Mouse (Mus musculus) cerebellum, adult 11-12 months (tissue): ENCODE results near the gene Wdr78.

Experiments used
- DNase-seq: peaks from one replicate; pipeline ENCODE4 v3.0.0; 2022

Gene Wdr78

DNA sequence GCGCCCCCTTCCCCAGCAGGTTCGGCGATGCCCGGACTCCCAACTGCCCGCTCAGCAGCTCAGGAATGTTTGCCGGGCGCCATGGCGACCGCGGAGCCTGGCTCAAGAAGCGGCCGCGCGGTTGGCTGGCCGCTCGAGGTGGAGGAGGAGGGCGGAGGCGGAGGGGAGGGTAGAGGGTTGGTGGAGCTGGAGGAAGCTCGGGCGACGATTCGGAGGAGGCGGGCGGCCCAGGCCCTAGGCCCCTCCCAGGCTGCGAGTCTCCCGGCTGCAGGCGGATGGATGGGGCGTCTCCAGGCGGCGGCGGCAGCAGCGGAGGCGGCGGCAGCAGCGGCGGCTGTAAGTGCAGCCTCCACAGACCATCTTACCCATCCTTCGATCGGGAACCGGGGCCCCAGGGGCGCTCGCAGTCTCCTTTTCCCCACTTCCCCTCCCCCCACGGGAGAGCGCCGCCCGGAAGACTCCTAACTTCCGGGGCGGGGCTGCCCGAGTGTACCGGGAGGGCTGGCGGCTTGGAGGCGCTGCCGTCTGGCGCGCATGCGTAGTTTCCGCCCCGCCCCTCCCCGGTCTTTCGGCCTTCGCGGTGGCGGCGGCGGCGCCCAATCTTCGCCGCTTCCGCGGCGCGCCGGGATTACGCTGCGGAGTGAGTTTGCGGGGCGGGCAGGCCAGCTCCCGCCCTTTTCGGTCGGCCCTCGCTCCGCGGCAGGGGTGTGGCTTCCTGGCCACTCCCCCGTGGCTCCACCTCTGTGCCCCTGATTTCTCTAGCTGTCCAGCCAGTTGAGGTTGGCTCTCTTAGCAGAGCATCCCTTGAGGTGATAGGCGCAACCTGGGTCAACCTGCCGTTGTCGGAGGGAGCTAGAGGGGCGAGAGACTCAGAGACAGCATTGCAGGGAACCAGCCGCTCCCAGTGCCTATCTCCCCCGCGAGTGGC, at the start of gene Wdr78, which contains the start of gene Mier1:
TSS of gene Wdr78 (minus strand) at position 372 of the 928 bp plus-strand sequence.
TSS of gene Mier1 (plus strand) at position 207 of the 928 bp plus-strand sequence.
- peak; percentile 98 for DNase-seq

DNA sequence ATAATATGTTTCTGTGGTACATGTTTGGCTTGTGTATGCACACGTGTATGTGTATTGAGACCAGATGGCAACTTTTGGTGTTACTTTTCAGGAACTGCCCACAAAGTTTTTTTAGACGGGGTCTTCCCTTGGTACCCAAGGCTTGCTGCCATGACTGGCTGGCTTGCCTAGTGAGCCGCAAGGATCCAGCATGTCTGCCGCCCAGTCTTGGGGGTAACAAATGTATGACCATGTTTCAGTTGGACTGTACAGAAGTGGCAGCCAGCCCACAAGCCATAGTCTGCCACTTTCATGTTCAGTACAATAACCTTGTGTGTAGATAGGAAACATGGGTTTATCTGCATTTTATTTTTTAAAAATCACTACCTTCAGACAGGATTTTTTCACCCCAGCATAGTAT, 44.4 kb upstream of the Wdr78 start:
- DNase-seq = no peak

GRCm38 (mm10) chr4:103151946-103152345, 37.6 kb upstream of the Wdr78 start:
- no peak for DNase-seq

GRCm38 (mm10) chr4:103146339-103146738, 32.0 kb upstream of the Wdr78 start:
- DNase-seq = peak; percentile 54

DNA sequence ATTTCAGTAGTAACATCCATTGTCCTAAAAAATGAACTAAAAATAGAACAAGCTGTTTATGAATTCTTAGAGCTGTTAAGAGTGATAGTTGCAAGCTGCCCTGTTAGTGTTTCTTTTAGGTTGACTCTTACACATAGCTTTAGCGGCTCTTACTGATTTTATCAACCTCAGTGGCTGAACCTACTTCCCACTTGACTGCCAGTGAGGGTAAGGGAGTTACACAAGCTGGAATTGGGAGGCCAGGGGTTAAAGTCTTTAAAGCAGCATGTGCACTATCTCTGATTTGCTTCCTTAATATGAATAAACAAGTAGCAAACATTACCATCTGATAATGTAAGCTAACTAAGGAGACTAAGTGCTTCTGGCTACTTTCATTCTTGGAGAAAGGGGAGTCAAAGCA, 22.6 kb upstream of the Wdr78 start:
- no peak for DNase-seq

GRCm38 (mm10) chr4:103126533-103126932, 12.2 kb upstream of the Wdr78 start:
- no peak for DNase-seq

DNA sequence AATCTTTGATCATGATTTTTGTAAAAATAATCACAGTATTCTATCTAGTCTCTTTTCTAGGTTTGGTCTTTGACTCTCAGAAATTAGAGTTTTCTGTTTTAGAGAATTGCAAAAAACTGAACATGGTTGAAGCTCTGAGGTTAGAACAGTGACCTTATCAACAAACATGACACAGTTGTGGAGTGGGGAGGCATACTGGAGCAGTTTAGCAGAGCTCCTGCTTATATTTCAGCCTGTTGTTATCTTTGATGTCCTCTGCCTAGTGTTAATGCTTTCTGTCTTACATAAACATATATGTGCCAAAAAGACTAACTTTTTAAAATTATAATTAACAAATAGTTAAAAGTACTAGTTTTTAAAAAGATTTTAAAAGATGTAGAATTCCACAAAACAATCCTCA, 9.3 kb upstream of the Wdr78 start:
- no peak for DNase-seq

GRCm38 (mm10) chr4:103123086-103123485, 8.7 kb upstream of the Wdr78 start:
- DNase-seq = no peak

DNA sequence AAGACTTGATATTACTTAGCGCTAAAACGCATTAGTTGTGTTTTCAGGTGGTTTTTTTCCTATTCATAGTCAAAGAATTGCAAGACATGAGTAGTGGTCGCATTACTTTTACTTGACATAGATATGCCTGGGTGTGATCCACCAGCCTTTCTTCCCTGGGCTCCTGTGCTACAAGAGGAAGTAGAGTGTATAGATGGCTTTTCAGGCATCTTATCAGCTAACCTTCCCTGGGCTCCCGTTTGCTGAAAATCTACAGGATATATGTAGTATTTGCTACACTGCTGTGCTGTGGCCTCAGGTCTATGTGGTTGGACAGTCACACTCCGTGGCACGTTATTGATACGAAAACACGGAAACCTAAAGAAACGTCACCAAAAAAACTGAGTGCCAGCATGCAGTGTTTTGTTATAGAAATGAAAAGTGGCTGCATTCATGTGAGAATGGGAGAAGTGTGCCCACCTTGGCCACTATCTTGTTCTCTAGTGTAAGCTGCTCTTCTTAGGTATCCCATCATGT, 6.6 kb upstream of the Wdr78 start:
- DNase-seq = no peak

DNA sequence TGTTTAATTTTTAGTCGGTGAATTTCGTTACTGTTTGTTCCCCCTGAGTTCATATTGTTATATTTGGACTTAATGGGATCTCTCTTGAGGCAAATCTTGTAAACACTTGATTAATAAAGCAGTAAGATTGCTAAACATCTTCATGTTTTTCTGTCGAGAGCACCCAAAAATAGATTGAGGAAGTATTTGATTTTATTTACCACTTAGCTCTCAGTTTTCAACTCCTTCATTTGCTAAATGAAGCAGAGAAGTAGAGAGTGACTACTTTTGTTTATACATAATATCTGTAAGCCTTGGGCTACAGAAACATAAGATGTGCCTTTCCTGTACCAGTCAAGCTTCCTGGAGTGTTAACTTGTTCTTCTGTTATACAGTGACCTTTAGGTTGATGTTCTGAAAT, 6.0 kb upstream of the Wdr78 start:
- no peak for DNase-seq

DNA sequence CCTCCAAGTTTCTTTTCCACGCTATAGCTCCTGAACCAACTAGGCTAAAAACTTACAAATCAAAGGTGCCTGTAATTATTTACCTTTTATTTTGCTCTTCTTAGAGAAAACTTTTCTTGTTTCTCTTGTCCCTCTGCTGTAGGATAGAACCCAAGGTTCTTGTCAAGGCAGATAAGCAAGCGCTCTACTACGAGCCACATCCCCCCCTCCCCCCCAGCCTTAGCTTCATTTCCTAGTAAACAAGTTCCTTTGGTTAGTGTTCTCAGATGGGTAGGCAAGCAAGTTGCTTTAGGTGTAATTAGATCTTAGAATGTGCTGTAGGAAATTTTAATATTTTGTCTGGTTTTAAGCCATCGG, 5.7 kb upstream of the Wdr78 start:
- DNase-seq = no peak

DNA sequence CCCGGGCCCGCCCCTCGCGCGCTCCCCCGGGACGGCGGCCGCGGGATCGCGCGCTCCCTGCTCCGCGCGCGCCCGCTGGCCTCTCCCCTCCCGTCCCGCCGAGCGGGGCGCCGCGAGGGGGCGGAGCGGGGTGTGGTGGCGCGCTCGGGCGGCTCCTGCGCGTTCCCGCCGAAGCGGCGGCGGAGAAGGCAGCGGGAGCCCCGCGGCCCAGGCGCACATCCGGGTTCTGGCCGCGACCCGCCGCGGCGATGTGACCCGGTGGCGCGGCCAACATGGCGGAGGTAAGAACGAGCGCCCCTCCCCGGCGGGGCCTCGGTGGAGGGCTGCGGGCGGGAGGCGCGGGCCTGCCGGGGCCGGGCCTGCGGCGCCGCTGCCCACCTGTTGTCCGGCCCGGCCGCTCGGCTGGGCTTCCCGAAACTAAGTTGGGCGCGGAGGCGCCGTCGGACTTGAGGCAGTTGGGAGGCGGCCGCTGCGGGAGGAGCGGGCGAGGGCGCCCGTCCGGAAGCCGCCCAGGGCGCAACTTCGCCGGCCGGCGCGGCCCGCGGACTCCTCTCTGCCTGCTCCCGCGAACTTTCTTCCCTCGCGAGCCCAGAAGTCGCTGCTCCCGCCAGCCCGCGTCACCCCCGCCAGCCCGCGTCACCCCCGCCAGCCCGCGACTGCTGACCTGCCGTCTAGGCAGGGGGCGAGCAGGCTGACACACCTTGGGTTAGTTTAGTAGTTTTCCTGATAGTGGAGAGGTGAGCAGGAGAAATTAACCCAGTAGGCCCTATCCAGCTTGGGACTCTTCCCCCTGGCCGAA, 5.1 kb upstream of the Wdr78 start:
- DNase-seq = peak; percentile 81

GRCm38 (mm10) chr4:103118888-103119228, 4.5 kb upstream of the Wdr78 start:
- DNase-seq = no peak

- peak; percentile 8 for DNase-seq
Measured at GRCm38 (mm10) chr4:103113402-103113801, 953 bp downstream of the Wdr78 start.

GRCm38 (mm10) chr4:103112651-103113050, 1.7 kb downstream of the Wdr78 start:
- peak; percentile 10 for DNase-seq

DNA sequence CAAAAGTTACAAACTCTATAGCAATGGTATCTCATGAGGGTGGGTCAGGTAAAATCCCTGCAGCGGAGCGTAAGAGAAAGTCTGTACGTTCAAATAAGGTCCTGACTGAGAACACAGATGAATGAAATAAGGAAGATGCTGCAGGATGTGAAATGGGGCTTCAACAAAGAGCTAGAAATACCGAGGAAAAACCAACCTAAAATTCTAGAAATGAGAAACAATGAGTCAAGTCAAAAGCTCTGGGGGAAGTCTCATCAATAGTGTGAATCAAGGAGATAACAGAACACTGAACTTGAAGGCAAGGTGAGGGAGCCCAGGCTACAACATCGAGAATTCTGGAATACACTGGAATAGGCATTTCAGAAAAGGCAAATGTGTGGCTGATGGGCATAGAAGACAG, 15.8 kb downstream of the Wdr78 start:
- no peak for DNase-seq

GRCm38 (mm10) chr4:103095921-103096320, 18.4 kb downstream of the Wdr78 start:
- DNase-seq = no peak

GRCm38 (mm10) chr4:103085237-103085636, 29.1 kb downstream of the Wdr78 start:
- no peak for DNase-seq

- no peak for DNase-seq
Measured at GRCm38 (mm10) chr4:103070631-103071030, 43.7 kb downstream of the Wdr78 start.

DNA sequence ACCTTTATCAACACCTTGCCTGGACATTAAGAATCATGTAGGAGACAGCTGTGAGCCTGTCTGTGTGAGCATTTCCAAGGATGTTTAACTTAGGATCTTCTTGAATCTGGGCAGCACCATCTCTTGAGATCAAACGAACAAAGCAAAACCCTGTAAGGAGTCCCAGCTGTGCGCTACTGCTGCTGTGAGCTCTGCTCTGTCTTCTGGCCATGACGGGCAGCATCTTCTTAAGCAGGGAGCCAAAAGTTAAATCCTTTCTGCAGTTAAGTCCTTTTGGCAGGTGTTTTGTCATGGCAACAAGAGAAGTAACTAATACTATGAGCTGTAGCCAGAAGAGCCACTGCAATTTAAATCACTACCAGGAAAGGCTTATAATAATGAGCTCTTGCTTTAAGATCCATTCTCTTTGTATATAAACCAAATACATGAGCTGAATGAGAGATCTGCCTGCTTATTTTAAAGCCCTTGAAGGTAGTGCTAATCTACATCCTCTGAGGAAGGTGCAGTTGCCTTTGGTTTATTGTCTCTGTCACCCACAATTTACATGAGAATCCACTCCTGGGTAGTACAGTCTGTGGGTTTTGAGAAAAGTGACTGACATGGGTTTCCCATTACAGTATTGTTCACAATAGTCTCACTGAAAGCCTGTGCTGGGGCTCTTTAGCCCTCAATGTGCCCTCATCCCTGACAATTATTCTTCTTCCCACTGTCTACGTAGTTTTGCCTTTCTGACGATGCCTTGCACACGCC, 46.3 kb downstream of the Wdr78 start:
- DNase-seq = no peak

DNA sequence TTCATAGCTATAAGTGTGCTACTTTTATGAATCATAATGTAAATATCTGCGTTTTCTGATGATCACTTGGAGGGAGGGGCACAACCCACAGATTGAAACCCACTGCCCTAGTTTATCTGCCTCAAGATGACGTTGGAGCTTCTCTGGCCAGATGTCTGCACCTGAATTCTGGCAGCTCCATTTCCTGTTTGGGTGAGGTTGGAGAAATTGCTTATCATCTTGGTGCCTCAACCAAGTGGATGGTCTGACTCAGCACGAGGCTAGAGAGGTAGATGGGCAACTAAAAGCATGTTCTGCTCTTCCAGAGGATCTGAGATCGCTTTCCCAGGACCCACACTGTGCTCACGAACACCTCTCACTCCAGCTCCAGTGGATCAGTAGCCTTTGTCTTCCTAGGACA, 49.4 kb downstream of the Wdr78 start:
- no peak for DNase-seq

- no peak for DNase-seq
Measured at GRCm38 (mm10) chr4:103064421-103064820, 49.9 kb downstream of the Wdr78 start.

- DNase-seq = no peak
Measured at GRCm38 (mm10) chr4:103056909-103057308, 57.4 kb downstream of the Wdr78 start.
